Mouse (Mus musculus) liver, embryonic 14.5 days (tissue): ENCODE results near the gene Nr1i3. TPM values are rescaled to one million over a fixed set of nuclear protein-coding genes. Genes with fewer than 3 reads are reported as not detected.

Experiments
- ATAC-seq: fragments of 200-750 bp; cut with Nextera tagmentation; 2 replicates; pipeline ENCODE4 v1.8.0; 2017; ENCODE audit warnings: moderate number of reproducible peaks, mild to moderate bottlenecking, moderate library complexity; ENCODE audit not compliant: insufficient read depth
- DNase-seq, 3 experiments: peaks; one replicate each; pipeline ENCODE4 v3.0.0-alpha.2; 2012 to 2013; ENCODE audit warnings: low read depth in 3 of 3, low spot score in 3 of 3
- H3K27ac ChIP-seq: fragments of 300-500 bp; sonication (generic); 2 replicates; pipeline ENCODE4 v1.5.1; 2014; ENCODE audit warnings: moderate library complexity, mild to moderate bottlenecking, control low read depth, inconsistent platforms
- H3K27me3 ChIP-seq: fragments of 300-500 bp; sonication (generic); 2 replicates; pipeline ENCODE4 v1.6.1; 2014; ENCODE audit warnings: mild to moderate bottlenecking, low read length, moderate library complexity; ENCODE audit not compliant: control insufficient read depth, insufficient read depth
- H3K36me3 ChIP-seq: fragments of 300-500 bp; sonication (generic); replicated peaks from 2 replicates; pipeline ENCODE4 v1.6.1; 2014; ENCODE audit warnings: low read depth; ENCODE audit not compliant: control insufficient read depth, insufficient read depth
- H3K4me1 ChIP-seq, 2 experiments: fragments of 200-500 bp in 1 of 2; fragments of 300-500 bp in 1 of 2; sonication (generic) in 1 of 2; replicated peaks; 2 replicates each; pipeline ENCODE4 v1.6.1; 2012 to 2014; ENCODE audit warnings: antibody characterized with exemption in 1 of 2, inconsistent platforms in 1 of 2, low read length in 1 of 2; ENCODE audit not compliant: control insufficient read depth in 2 of 2, insufficient read depth in 2 of 2
- H3K4me2 ChIP-seq: fragments of 300-500 bp; sonication (generic); 2 replicates; pipeline ENCODE4 v1.6.1; 2014; ENCODE audit warnings: low read depth, mild to moderate bottlenecking, control low read depth, moderate library complexity
- H3K4me3 ChIP-seq, 2 experiments: fragments of 200-500 bp in 1 of 2; fragments of 300-500 bp in 1 of 2; sonication (generic) in 1 of 2; 2 replicates each; pipeline ENCODE4 v1.5.1; 2012 to 2014; ENCODE audit warnings: low read depth in 2 of 2, low read length in 2 of 2, mild to moderate bottlenecking in 2 of 2, control low read depth in 1 of 2, inconsistent platforms in 1 of 2, moderate library complexity in 1 of 2; ENCODE audit not compliant: insufficient read depth in 1 of 2
- H3K9ac ChIP-seq: fragments of 300-500 bp; sonication (generic); replicated peaks from 2 replicates; pipeline ENCODE4 v1.6.1; 2014; ENCODE audit warnings: mild to moderate bottlenecking, control low read depth, moderate library complexity
- H3K9me3 ChIP-seq: fragments of 300-500 bp; sonication (generic); 2 replicates; pipeline ENCODE4 v1.6.1; 2016; ENCODE audit warnings: low read length, mixed read lengths; ENCODE audit not compliant: control insufficient read depth
- CTCF ChIP-seq: IDR thresholded peaks from 2 replicates; pipeline ENCODE4 v1.5.1; 2016; ENCODE audit warnings: antibody characterized with exemption, low read depth, control low read depth
- EP300 ChIP-seq: IDR thresholded peaks from 2 replicates; pipeline ENCODE4 v1.6.1; 2016; ENCODE audit warnings: antibody characterized with exemption, low read depth
- WGBS: fragments of 180-500 bp; shearing (Covaris S2); extraction: QIAGEN DNeasy Blood & Tissue Kit; methylation state at CpG from one replicate; pipeline ENCODE4 v1.1.7; 2014; ENCODE audit not compliant: insufficient replicate concordance; 5-methylcytosine and 5-hydroxymethylcytosine counted together
- polyA plus RNA-seq, 2 experiments: library from polyadenylated mRNA; depleted of rRNA in 1 of 2; stranded (reverse) in 1 of 2; unstranded in 1 of 2; fragments of >200 nt; fragmentation: Nextera tagmentation in 1 of 2; extraction: Ambion mirVana in 1 of 2; gene quantifications; 2 replicates each; pipeline versions ENCODE4 v1.2.1 to v1.2.3; 2012 to 2014

Gene Nr1i3
- polyA plus RNA-seq, 2 experiments, result 0.88 to 1.0 TPM

GRCm38 (mm10) chr1:171260316-171260715 is 46.5 kb downstream of the Nr1i3 start:
- H3K36me3 ChIP-seq, result no peaks in the 10 kb centered on the region
- no peaks in the 10 kb centered on the region for H3K9me3 ChIP-seq
- H3K9ac ChIP-seq, result no peak overlapping the region
- TF ChIP-seq CTCF, result no peak
- TF ChIP-seq EP300, result no peak
- H3K4me2 ChIP-seq, result no peak overlapping the region
- no peak overlapping the region for H3K27ac ChIP-seq
- DNase-seq (no peak), ATAC-seq (no peak)
- H3K4me3 ChIP-seq, result no peak overlapping the region
- peaks cover 0 to 16% of the 10 kb centered on the region in 2 experiments; a peak in 2 of 4 replicates for H3K4me1 ChIP-seq
- peaks cover 7% of the 10 kb centered on the region for H3K27me3 ChIP-seq
- 30% methylated on average over 3 of the region's 3 CpGs for WGBS

GRCm38 (mm10) chr1:171262594-171263130 is 48.9 kb downstream of the Nr1i3 start:
- TF ChIP-seq EP300 (no peak), CTCF (no peak)
- H3K36me3 ChIP-seq, result no peaks in the 10 kb centered on the region
- H3K27ac ChIP-seq, result no peak overlapping the region
- H3K9me3 ChIP-seq, result no peaks in the 10 kb centered on the region
- no peak overlapping the region for H3K4me3 ChIP-seq
- no peak overlapping the region for H3K9ac ChIP-seq
- no peak for DNase-seq
- 3% methylated on average over 8 of the region's 8 CpGs for WGBS
- H3K4me1 ChIP-seq, result peaks cover 0 to 19% of the 10 kb centered on the region in 2 experiments; a peak in 2 of 4 replicates
- H3K4me2 ChIP-seq, result peak overlapping the region; percentile 8
- no peak for ATAC-seq
- H3K27me3 ChIP-seq, result peaks cover 7% of the 10 kb centered on the region

- Histone ChIP-seq H3K27me3 (peaks cover 7% of the 10 kb centered on the region), H3K9me3 (no peaks in the 10 kb centered on the region), H3K4me2 (no peak overlapping the region), H3K4me3 (no peak overlapping the region), H3K36me3 (no peaks in the 10 kb centered on the region), H3K9ac (no peak overlapping the region), H3K4me1 (peaks cover 0 to 19% of the 10 kb centered on the region in 2 experiments; a peak in 2 of 4 replicates), H3K27ac (no peak overlapping the region)
- DNase-seq, result no peak
- no peak for ATAC-seq
- WGBS, result 10% methylated on average over 2 of the region's 2 CpGs
- TF ChIP-seq EP300, result no peak
- TF ChIP-seq CTCF, result no peak
These were observed 49.4 kb downstream of the Nr1i3 start for GRCm38 (mm10) chr1:171263185-171263611.

- no peak for ATAC-seq
- no peak overlapping the region for H3K4me3 ChIP-seq
- no peak overlapping the region for H3K9ac ChIP-seq
- peaks cover 7% of the 10 kb centered on the region for H3K27me3 ChIP-seq
- H3K4me1 ChIP-seq, result peaks cover 0 to 21% of the 10 kb centered on the region in 2 experiments; a peak in 2 of 4 replicates
- TF ChIP-seq EP300 (no peak), CTCF (peak; percentile 69)
- DNase-seq, result no peak
- WGBS, result 64% methylated on average over 3 of the region's 3 CpGs
- H3K36me3 ChIP-seq, result no peaks in the 10 kb centered on the region
- no peak overlapping the region for H3K4me2 ChIP-seq
- H3K9me3 ChIP-seq, result no peaks in the 10 kb centered on the region
- no peak overlapping the region for H3K27ac ChIP-seq
These were observed 50.1 kb downstream of the Nr1i3 start for GRCm38 (mm10) chr1:171263666-171264461.

- Histone ChIP-seq H3K27me3 (peaks cover 4% of the 10 kb centered on the region; the same call in 1 of the 2 replicates), H3K9me3 (no peaks in the 10 kb centered on the region), H3K36me3 (no peaks in the 10 kb centered on the region), H3K4me2 (0 out of 2 replicates have a peak overlapping the region, but pooled peaks have one; percentile 13), H3K4me3 (no peak overlapping the region), H3K4me1 (peaks cover 9 to 22% of the 10 kb centered on the region in 2 experiments), H3K9ac (no peak overlapping the region), H3K27ac (no peak overlapping the region)
- ATAC-seq (no peak), DNase-seq (no peak)
- TF ChIP-seq EP300 (no peak), CTCF (no peak)
- WGBS, result 20% methylated on average over 4 of the region's 4 CpGs
These were observed 52.4 kb downstream of the Nr1i3 start for GRCm38 (mm10) chr1:171265971-171266744.
